Mouse (Mus musculus): Measurements from ENCODE around the gene Usp3.

Gene Usp3

DNA sequence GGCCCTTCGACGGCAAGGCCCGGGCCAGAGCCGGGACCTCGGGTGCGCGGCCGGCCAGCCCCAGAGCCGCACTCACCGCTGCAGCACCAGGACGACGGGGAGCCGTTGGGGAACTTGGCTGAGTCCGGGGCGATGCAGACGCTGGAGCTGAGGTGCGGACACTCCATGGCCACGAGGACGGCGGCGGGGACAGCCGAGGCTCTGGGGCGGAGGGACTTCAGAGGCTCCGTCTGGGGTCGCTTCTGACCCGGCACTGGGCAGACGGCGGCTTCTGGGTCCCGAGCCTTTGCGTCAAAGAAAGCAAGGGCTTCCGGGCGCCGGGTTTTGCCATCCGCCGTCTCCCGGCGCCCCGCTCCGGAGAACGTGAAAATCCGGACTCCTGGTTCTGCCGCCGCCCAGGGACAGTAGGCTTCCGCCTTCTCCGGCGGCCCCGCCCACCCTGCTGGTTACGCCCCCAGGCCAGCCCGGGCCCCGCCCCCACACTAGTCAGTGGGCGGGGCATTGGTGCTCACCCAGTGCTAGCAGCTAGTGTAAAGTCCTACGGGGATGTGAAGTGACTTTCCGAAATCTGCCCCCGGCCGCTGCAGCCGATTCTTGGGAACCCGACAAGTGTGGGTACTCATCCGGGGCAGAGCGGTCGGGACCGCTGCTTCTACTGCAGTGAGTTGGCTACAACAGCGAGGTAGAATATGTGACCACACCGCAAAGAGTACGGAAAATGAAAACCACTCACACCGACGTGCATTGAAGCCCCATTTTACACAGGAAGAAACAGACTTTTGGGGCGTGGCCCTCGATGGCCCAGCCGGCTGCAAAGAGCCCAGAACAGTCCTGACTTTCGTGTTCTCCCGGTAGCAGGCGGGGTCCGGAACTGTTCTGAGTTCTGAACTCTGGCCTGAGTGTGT lies at the start of gene Usp3:
Usp3 (minus strand) TSS at position 435 of the 905 bp plus-strand sequence.
- DNase-seq (ENCODE audit: low spot score) = peak; percentile 95

DNA sequence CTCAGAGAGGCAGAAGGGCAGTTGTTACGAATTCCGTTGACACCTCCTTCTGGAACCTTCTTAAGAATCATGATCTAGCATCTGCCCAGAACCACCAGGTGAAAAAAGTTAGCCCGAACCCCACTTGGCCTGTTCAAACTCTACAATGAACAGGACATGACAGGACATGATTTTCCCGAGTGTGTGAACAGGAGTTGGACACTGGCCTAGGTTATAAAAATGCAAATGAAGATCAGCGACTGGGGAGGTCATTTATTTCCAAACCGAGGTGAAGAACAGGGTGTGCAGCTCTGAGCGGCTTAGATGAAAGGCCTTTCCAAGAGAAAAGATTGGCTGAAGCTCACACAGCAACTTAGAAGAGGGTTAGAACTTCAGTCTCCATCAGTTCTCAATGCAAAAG lies 47.5 kb upstream of the Usp3 start:
- no peak for DNase-seq (ENCODE audit: low spot score)

DNA sequence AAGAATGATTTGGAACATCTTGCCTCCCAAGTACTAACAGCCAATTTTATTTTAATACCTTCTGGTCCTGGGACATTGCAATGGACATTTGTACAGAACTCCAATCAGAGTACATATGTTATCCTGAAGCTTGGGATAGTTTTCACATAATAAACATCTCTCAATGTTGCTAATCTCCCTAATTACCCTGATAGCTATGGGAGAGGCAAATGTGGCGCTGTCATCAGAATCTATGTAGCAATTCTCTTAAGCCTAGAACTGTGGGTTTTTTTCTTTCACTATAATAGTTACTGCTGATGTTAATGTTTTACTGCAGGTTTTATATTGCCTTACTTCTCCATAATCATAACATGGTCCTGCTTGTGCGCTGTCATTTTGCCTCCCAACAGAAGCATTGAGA lies 46.7 kb upstream of the Usp3 start:
- DNase-seq (ENCODE audit: low spot score) = no peak

DNA sequence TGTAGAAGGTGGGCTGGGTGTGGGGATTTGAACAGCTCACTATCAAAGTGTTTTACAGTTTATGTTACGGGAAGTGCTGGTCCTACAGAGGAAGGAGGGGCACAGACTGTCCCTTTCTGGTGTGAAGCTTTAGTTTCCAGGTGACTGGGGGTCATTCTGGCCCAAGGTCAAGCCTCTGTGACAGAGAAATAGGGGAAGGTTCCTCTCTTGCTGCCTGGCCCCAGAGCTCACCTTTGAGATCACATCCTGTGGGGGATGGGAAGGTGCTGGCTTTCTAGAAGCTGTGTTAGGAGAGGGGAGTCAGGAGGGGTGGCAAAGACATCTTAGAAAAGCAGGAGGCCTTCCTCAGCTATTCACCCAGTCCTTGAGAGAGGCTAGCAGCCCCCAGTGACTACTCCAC lies 39.5 kb upstream of the Usp3 start:
- no peak for DNase-seq (ENCODE audit: low spot score)

DNA sequence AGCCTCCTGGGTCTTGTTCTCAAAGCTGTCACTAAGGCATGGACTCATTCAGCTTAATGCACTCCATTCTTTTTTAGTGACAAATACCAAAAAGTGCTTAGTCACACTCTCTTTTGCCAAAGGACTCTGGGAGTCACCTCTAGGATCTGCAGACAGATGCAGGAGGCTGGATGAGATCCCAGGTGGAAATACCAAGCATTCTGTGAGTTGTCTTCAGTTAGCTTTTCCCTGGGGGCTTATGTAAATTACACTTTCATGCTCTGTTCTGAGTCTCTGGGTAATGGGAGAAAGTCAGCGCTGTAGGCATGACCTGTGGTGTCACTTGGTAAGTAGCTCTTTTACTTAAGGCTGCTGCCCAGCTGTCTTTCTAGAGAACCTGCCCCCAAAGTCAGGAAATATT lies 38.0 kb upstream of the Usp3 start:
- DNase-seq (ENCODE audit: low spot score) = no peak

DNA sequence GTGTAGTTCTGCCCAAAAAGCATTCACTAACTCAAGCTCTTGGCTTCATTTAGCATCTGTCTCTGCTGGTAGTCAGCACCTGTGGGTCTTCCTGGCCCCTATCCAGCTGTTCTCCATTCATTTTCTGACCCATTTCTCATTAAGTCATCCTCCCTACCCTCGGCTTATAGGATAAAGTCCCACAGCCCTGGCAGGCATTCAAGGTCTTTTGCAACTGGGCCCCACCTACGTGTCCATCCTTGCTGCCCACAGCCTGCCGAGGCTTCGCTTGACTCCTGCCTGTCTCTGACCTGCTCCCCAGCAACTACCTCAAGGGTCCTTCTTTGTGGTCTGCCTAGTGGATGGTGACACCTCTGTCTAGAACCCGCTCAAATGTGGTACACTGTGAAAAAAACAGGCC lies 33.7 kb upstream of the Usp3 start:
- DNase-seq (ENCODE audit: low spot score) = no peak

DNA sequence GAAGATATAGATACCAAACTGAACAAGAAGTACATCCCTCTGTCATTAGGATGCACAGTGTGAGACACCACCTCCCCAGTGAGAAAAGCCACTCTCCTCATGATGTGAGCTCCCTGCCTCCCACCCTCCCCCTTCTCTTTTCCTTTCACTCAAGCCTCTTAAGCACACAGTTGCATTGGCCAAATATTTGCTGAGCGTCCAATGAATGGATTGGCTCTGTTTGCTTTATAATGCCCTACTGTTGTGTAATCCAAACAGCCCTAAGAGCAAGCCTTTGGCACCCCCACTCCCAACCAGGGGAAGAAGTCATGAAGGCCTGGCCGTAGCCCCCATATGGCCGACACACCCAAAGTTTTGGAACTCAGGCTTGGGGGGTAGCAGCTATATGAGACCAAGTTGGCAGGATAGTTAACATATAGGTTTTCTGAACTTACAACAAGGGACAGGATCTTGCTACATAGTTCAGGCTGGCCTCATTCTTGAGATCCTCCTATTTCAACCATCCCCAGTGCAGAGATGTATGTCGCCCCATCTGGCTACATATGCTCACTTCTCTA lies 33.1 kb upstream of the Usp3 start:
- DNase-seq (ENCODE audit: low spot score) = peak; percentile 57

DNA sequence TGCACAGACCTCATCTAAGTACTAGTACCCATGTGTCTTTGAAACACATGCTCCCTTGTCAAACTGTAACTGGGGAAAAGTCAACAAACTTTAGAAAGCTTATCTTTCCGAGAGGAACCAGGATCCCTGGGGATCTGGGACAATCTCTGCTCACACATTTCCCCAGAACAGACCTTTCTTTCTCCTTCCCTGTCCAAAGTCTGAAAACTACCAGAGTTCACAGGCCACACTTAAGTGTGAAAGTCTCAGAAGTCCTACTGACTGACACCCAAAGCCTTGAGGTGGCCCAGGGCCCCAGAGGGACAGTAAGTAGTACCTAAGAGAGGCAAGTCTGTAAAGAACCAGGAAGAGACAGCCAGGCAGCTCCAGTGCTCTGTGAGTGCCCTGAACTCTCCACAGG lies 31.9 kb upstream of the Usp3 start:
- DNase-seq (ENCODE audit: low spot score) = no peak

DNA sequence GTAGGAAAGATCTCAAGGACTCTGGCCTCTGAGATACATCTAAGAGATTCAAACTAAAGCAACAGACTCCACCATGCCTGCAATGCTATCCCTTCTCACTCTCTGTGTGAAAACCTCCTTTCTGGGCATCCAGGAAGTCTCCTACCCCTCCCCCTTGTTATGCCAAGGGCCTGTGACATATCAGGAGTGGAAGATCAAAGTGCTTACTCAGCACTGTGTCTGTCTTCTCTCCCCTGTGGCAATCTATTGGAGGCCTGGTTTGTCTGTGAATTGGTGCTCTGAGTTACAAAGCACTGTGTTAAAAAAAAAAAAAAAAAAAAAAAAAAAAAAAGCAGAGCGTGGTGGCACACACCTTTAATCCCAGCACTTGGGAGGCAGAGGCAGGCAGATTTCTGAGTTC lies 30.7 kb upstream of the Usp3 start:
- DNase-seq (ENCODE audit: low spot score) = no peak

DNA sequence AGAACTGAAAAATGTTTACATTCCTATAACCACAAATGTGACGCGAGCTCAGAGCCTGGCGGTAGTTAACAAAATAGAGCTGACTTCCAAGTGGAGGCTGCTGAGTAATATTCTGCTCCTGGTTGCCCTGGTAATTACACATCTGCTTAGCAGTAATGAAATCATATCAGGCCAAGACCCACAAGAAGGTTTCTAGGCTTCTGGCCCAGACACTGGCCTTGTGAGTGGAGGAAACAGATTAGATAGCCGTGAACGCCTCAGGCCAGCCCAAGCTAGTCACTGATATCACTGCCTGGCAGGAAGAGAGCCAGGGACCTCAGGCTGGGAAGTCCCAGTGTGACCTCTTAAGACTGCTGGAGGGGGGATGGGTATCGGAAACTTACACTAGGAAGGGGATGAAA lies 27.6 kb upstream of the Usp3 start:
- peak; percentile 70 for DNase-seq (ENCODE audit: low spot score)

DNA sequence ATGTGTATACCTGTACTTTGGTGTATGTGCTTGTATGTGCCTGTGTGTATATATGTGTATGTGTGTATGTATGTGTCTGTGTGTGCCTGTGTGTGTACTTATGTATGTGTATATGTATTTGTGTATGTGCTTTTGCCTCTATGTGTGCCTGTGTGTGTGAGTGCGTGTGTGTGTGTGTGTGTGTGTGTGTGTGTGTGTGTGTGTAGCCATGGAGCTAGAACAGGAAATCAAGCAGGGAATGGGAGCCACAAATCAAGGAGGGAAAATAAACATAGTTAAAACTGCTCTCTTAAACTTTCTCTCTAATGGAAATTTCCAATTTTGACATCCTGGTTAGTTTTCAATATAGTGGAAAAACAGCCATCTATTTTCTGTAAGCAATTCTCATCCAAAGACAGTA lies 27.1 kb upstream of the Usp3 start:
- no peak for DNase-seq (ENCODE audit: low spot score)

DNA sequence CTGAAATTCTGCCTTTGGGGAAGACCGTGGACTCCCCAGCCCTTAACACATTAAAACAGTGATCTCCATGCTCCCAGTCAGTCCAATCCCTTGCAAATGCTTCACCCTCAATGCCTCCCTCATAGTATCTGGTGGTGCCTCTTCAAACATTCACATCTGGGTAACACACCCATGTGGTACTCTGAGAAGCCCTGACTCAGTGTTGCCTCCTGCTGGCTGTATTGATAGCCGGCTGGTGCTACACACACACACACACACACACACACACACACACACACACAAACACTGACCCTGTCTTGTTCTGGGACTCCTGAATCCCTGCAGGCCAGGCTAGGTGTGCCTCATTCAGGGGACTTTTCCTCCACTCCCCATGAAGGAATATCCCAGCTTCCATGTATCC lies 24.9 kb upstream of the Usp3 start:
- no peak for DNase-seq (ENCODE audit: low spot score)

DNA sequence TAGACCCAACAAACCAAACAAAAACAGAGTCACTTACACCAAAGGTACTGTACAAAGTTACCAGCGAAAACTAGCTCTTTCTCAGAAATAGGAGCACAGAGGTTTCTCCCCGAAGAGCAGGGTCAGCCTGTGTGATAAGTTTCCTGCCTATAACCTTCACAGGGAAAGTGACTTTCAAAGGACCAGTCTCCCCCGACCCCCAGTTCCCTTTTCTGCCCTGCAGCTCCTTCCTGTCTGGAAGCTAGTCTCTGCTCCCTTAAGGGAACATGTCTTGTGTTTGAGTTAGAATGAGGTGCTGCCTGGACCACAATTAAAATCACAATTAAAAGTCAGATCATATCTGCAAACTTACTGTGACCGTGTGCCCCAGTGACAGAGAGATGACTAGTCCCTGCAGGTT lies 23.9 kb upstream of the Usp3 start:
- DNase-seq (ENCODE audit: low spot score) = no peak

DNA sequence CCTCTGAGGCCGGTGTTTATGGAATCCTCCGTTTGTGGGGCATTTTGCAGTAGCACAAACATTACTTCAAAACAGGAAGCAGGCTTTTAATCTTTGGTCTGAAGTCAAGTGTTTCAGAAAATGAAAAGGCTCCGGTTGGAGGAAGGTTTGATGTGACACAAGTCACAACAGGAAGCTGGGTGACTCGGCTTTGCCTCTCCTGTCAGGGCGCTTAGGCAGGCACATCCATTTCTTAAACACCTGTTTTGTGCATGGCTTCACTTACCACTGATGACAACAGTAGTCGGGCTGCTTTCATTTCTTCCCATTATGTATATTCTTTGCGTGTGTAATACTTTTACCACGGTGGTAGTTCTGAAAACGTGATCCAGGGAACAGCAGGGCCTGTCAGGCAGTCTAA lies 22.2 kb upstream of the Usp3 start:
- no peak for DNase-seq (ENCODE audit: low spot score)

DNA sequence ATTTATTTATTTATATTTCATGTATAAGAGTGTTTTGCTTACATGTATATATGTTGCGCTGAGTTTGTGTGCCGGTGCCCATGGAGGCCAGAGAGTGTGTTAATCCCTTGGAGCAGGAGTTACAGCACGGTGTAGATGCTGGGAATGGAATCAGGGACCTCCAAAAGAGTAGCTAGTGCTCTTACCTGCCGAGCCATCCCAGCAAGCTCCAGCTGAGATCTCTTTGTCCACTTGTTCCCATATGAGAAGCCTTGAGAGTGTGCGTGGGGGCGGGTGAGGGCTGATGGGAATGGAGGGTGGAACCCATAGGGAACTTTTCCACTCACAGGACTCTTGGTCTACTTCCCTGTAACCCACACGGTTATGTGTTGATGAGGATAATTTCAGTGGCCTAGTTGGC lies 21.6 kb upstream of the Usp3 start:
- no peak for DNase-seq (ENCODE audit: low spot score)

DNA sequence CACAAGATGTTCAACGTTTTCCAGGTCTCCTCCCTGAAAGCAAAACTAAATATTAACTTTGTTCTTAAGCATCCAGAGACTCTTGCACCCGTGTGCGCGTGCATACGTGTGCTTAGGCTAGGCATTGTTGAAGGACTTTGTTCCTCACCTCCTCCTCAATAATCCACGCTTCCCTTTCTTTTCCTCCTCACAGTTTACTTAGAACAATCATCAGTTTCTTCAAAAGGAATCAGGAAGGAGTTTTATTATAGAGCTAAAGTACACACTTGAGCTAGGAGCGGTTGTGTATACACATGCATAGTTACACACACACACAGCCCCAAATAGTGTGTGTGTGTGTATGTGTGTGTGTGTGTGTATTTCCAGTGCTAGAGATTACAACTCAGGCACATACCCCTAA lies 20.7 kb upstream of the Usp3 start:
- no peak for DNase-seq (ENCODE audit: low spot score)

DNA sequence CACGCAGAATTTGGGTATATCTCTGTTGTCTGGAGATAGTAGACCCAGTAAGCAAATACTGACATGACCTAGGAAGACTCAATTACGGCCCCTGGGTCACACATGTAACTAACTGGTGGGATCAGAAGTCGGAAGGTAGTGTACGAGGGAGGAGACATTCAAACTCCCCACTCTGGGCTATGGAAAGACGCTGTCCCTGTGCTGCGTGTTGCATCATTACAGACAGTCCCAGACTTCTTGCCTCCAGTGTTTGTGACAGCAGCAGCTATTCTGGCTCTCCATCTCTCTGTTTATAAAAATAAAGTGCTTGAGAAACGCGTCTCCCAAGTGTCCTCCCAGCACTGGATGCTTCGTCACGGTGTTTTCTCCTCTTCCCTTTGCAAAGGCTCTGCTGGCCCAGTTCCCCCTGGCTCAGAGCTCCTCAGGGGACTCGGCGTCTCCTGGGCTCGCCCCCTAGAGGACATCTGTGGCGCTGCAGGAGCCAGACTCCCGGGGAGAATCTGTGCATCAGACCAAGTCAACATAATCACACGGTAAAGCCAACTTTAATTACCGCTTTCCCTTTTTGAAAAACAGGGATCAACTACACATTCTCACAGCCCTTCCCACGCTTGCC lies 18.6 kb upstream of the Usp3 start:
- peak; percentile 90 for DNase-seq (ENCODE audit: low spot score)

DNA sequence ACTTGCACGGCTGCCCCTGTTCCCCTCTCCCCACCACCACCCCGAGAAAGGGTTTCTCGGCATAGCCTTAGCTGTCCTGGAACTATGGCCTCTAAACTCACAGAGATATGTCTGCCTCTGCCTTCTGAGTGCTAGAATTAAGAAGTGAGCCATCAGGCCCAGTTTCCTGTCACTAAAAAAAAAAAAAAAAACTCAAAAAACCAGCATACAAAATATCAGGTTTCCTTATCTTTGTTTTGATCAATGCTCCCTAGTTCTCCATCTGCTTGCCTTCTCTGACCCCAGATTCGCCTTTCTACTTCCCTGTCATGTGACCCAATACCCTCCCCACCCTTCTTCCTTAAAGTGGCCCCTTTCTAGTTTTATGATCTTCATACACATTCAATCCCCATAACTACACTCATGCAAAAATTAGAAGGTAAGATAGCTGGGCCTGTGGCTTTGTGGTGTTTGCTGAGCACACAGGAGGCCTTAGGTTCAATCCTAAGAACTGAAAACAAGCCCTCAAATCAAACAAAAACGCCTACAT lies 15.9 kb upstream of the Usp3 start:
- DNase-seq (ENCODE audit: low spot score) = no peak

DNA sequence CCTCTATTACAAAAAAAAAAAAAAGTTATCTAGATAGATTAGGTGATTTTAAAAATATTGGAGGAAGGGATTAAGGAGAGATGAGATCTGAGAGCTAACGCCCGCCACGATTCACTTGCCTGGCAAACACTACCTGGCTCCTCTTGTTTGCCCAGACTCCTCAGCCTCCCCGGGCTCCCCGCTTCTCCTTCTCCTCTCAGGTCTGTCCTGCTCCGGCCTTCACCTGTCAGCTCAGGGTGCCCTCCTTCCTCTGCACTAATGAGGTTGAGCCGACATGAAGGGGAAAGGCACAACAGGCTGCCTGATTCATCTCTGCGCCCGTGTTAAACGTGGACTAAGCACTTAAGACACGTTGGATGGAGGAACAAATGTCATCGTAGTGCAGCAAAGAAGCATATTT lies 13.9 kb upstream of the Usp3 start:
- no peak for DNase-seq (ENCODE audit: low spot score)

DNA sequence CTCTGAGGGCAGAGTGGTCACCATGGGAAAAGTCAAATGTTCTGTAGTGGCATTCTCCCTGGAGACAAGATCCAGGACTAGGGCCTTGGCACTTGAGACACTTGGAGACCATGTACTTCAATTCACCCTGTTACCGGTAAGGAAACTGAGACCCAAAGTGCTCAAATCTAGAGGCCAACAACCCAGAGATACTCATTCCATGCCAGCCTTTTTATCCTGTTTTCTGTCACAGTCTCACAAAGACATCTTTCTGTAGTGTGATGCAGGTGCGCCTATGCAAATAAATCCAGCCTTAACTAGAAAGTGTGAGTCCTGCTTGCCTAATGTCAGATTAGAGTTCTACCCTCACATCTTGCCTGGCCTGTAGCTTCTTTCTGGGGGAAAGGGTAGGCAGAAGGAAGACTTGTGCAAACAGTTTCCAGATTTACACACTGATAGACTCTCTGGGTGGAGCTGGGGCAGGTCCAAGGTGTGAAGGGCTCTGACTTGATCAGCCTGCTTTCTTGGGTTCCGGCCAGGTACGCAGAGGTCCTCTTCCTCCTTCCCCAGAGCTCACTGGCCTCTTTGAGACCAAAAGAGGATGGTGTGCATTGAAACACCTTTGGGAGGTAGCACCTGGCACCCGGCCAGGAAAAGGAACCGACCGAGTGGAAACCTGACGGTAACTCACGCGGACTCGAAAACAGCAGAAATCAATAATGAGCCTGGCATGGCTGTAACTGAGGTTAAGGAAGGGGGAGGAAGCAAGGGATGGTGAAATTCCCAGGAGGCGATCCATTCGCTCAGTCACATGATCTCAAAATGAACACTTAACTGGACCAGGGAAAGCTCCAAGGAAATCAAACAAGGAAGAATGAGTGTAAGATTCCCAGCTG lies 13.2 kb upstream of the Usp3 start:
- peak; percentile 65 for DNase-seq (ENCODE audit: low spot score)

DNA sequence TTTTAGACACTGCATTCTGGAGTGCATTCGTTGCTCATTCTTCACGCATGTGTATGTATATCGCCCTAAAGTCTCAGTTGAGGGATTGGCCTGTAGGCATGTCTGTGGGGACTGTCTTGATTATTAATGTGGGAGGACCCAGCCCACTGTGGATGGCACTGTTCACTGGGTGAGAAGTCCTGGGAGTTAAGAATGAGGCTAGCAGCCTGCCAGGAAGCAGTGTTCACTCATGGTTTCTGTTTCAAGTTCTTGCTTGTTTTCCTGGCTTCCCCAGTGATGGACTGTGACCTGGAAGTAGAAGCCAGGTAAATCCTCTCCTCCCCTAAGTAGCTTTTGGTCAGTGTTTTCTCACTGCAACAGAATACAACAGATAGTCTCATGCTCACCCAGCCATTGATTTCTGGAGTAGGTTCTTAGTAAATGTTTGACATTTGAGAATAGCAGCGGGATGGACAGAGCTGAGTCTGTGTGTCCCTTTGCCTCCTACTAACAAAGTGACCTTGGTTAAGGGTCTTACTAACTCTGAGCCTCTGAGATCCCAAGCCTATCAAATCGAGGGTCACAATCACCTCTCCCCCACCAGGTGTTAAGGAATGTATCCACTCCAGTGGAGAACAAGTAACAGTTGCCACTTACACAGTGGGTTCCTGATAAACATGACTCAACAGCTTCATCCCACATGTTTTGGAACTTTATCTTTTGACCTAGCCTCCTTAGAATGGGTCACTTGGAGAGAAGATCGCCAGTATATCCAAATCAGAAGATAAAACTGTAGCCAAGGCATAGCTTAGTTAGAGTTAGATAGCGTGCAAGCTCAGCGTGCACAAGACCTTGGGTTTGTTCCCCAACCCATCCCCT lies 11.6 kb upstream of the Usp3 start:
- no peak for DNase-seq (ENCODE audit: low spot score)

Data from lung, postnatal 25 days (tissue).